Mouse (Mus musculus) liver, embryonic 12.5 days (tissue): Measurements from ENCODE around the gene Hdc. TPM values are rescaled to one million over a fixed set of nuclear protein-coding genes. Genes with fewer than 3 reads are reported as not detected.

ENCODE experiments used
- ATAC-seq: fragments of 200-750 bp; cut with Nextera tagmentation; 2 replicates; pipeline ENCODE4 v1.8.0; 2017; ENCODE audit warnings: moderate number of reproducible peaks, mild to moderate bottlenecking, moderate library complexity
- H3K27ac ChIP-seq: fragments of 300-500 bp; sonication (generic); 2 replicates; pipeline ENCODE4 v1.5.1; 2016; ENCODE audit warnings: mild to moderate bottlenecking
- H3K27me3 ChIP-seq: fragments of 300-500 bp; sonication (generic); replicated peaks from 2 replicates; pipeline ENCODE4 v1.6.1; 2016; ENCODE audit warnings: mild to moderate bottlenecking, moderate library complexity
- H3K36me3 ChIP-seq: fragments of 300-500 bp; sonication (generic); 2 replicates; pipeline ENCODE4 v1.6.1; 2016; ENCODE audit warnings: mild to moderate bottlenecking, moderate library complexity
- H3K4me1 ChIP-seq: fragments of 300-500 bp; sonication (generic); 2 replicates; pipeline ENCODE4 v1.6.1; 2016
- H3K4me2 ChIP-seq: fragments of 300-500 bp; sonication (generic); 2 replicates; pipeline ENCODE4 v1.6.1; 2016; ENCODE audit warnings: mild to moderate bottlenecking, moderate library complexity
- H3K4me3 ChIP-seq: fragments of 300-500 bp; sonication (generic); 2 replicates; pipeline ENCODE4 v1.5.1; 2016; ENCODE audit warnings: mild to moderate bottlenecking, moderate library complexity
- H3K9ac ChIP-seq: fragments of 300-500 bp; sonication (generic); 2 replicates; pipeline ENCODE4 v1.6.1; 2016; ENCODE audit warnings: mild to moderate bottlenecking, moderate library complexity
- H3K9me3 ChIP-seq: fragments of 300-500 bp; sonication (generic); replicated peaks from 2 replicates; pipeline ENCODE4 v1.6.1; 2016; ENCODE audit warnings: mild to moderate bottlenecking, moderate library complexity
- WGBS: fragments of 180-500 bp; shearing (Covaris S2); methylation state at CpG from one replicate; pipeline ENCODE4 v1.1.7; 2016; ENCODE audit not compliant: insufficient replicate concordance; 5-methylcytosine and 5-hydroxymethylcytosine counted together
- polyA plus RNA-seq: library from polyadenylated mRNA; unstranded; fragments of >200 nt; fragmentation: Nextera tagmentation; extraction: Ambion mirVana; gene quantifications from 2 replicates; pipeline ENCODE4 v1.2.1, GENCODE M21; 2016

Gene Hdc
- polyA plus RNA-seq, 1 experiment from 2014 or later = 6.1 TPM

DNA sequence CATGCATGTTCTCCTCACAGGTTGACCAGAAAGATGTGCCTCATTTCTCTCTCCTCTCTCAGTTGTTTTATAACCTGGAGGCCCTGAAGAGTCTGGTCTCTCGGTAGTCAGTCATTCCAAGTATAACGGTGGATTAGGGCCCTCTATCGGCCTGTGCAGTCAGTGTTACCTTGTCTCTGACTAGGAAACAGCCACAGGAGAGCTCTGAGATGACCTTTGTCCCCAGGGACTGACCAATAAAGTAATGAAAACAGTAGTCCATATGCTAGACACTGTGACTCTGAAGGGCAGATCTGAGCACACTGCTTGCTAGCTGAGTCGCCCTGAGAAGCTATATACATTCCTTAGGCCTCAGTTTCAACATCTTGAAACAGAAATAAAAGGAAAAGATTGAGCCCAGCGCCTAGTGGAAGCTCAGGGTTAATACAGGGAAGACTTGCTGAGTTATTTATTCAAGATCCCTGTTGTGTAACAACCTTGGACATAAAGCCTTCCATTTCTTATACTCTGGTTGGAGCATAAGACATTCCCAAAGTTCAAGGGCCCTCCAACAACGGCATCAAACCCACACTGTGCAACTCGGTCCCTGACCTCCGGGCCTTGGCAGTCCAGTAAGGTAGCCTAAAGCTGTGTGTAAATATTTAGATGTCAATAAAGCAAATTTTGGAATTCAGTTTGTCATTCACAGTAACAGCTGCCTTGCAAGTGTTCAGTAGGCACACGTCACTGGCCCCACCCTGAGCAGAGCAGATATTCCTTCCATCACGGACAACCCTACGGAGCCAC lies 43.5 kb downstream of the Hdc start:
- Histone ChIP-seq H3K4me3 (no peak overlapping the region), H3K9me3 (0 out of 2 replicates have a peak, but pooled peaks cover 4% of the 10 kb centered on the region), H3K4me1 (no peaks in the 10 kb centered on the region), H3K9ac (no peak overlapping the region), H3K27ac (no peak overlapping the region), H3K27me3 (no peaks in the 10 kb centered on the region), H3K4me2 (no peak overlapping the region), H3K36me3 (peaks cover 7% of the 10 kb centered on the region)
- ATAC-seq = peak; percentile 54
- WGBS = 65% methylated on average over 11 of the region's 11 CpGs

- H3K4me2 ChIP-seq = no peak overlapping the region
- 0 out of 2 replicates have a peak, but pooled peaks cover 6% of the 10 kb centered on the region for H3K9me3 ChIP-seq
- H3K4me1 ChIP-seq = no peaks in the 10 kb centered on the region
- H3K9ac ChIP-seq = no peak overlapping the region
- H3K27ac ChIP-seq = no peak overlapping the region
- H3K27me3 ChIP-seq = no peaks in the 10 kb centered on the region
- WGBS = 79% methylated on average over 4 of the region's 4 CpGs
- no peak overlapping the region for H3K4me3 ChIP-seq
- peaks cover 24% of the 10 kb centered on the region for H3K36me3 ChIP-seq
- no peak for ATAC-seq
Observed at GRCm38 (mm10) chr2:126572747-126573146, 46.4 kb downstream of the Hdc start.

- Histone ChIP-seq H3K9me3 (0 out of 2 replicates have a peak, but pooled peaks cover 6% of the 10 kb centered on the region), H3K36me3 (peaks cover 24% of the 10 kb centered on the region), H3K27me3 (no peaks in the 10 kb centered on the region), H3K4me3 (no peak overlapping the region), H3K27ac (no peak overlapping the region), H3K4me2 (no peak overlapping the region), H3K4me1 (no peaks in the 10 kb centered on the region), H3K9ac (no peak overlapping the region)
- ATAC-seq = no peak
- 60% methylated on average over 1 of the region's 1 CpGs for whole genome bisulfite sequencing
Observed at GRCm38 (mm10) chr2:126572163-126572562, 46.9 kb downstream of the Hdc start.

DNA sequence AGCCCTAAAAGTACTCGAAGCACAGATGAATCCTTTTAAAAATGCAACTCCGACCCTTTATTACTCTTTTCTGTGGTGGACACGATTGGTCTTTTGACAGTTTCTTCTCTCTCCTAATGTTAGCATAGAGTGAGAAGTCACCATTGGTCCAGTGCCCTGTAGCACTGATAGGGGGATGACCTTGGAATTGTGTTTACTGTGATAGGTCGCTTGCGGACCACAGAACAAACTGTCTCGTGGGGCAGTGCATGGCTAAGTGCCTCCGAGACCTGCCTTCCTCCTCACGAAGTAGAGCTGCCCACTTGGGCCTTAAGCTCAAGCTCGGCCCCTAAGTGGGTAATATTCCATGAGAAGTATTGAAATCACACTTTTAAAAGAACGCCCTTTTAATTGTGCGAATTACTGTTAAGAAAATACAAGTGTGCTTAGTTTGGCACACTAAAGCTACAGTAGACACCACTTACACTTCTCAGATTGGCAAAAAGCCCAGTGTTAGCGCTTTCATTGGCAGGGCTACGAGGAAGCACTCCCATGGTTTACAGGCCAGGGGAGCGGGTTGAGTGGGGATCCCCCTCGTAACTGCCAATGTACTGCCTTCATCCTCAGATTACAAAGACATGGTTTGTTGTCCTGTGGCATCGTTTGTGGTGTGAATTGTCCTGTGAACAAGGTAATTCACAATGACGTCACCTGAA lies 55.5 kb downstream of the Hdc start:
- Histone ChIP-seq H3K9me3 (no peaks in the 10 kb centered on the region), H3K9ac (no peak overlapping the region), H3K27me3 (no peaks in the 10 kb centered on the region), H3K27ac (no peak overlapping the region), H3K4me2 (no peak overlapping the region), H3K36me3 (peaks cover 9% of the 10 kb centered on the region; the same call in 1 of the 2 replicates), H3K4me1 (no peaks in the 10 kb centered on the region), H3K4me3 (no peak overlapping the region)
- WGBS = 68% methylated on average over 17 of the region's 17 CpGs
- ATAC-seq = no peak

GRCm38 (mm10) chr2:126560094-126560493 lies 59.0 kb downstream of the Hdc start:
- Histone ChIP-seq H3K9me3 (no peaks in the 10 kb centered on the region), H3K4me1 (no peaks in the 10 kb centered on the region), H3K27me3 (peaks cover 7% of the 10 kb centered on the region), H3K9ac (no peak overlapping the region), H3K27ac (no peak overlapping the region), H3K4me2 (no peak overlapping the region), H3K36me3 (no peaks in the 10 kb centered on the region), H3K4me3 (no peak overlapping the region)
- WGBS = 76% methylated on average over 1 of the region's 1 CpGs
- no peak for ATAC-seq

DNA sequence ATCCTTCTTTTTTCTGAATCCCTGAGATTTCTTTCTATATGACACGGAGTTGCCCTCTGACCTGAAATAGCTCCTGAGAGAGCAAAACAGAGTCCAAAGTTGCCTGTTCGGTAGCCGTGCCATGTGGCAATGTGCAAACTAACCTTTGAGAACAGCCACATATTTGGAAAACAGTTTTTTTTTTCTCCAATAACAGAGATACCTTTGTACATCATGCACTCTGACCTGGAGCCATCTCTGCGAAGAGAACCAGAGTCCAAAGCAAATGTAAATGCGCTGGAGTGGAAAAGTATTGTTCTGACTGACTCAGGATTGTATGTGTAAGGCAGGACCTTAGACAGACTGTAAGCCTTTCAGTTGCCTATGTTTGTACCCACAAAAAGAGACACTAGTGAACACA lies 63.6 kb downstream of the Hdc start:
- H3K9ac ChIP-seq = no peak overlapping the region
- peaks cover 13% of the 10 kb centered on the region for H3K4me1 ChIP-seq
- H3K4me3 ChIP-seq = no peak overlapping the region
- H3K27me3 ChIP-seq = peaks cover 52% of the 10 kb centered on the region
- H3K36me3 ChIP-seq = no peaks in the 10 kb centered on the region
- ATAC-seq = no peak
- H3K9me3 ChIP-seq = no peaks in the 10 kb centered on the region
- WGBS = 62% methylated on average over 5 of the region's 5 CpGs
- H3K27ac ChIP-seq = peak overlapping the region; percentile 23; the same call in 1 of the 2 replicates
- H3K4me2 ChIP-seq = peak overlapping the region; percentile 72

- Histone ChIP-seq H3K9me3 (no peaks in the 10 kb centered on the region), H3K36me3 (no peaks in the 10 kb centered on the region), H3K27ac (peak overlapping the region; percentile 65), H3K9ac (peak overlapping the region; percentile 48), H3K4me2 (peak overlapping the region; percentile 72), H3K27me3 (peaks cover 59% of the 10 kb centered on the region), H3K4me1 (peaks cover 13% of the 10 kb centered on the region), H3K4me3 (peak overlapping the region; percentile 57)
- WGBS = 3% methylated on average over 26 of the region's 26 CpGs
- peak; percentile 22; the same call in 1 of the 2 replicates for ATAC-seq
Observed at GRCm38 (mm10) chr2:126553291-126553639, 65.8 kb downstream of the Hdc start.

DNA sequence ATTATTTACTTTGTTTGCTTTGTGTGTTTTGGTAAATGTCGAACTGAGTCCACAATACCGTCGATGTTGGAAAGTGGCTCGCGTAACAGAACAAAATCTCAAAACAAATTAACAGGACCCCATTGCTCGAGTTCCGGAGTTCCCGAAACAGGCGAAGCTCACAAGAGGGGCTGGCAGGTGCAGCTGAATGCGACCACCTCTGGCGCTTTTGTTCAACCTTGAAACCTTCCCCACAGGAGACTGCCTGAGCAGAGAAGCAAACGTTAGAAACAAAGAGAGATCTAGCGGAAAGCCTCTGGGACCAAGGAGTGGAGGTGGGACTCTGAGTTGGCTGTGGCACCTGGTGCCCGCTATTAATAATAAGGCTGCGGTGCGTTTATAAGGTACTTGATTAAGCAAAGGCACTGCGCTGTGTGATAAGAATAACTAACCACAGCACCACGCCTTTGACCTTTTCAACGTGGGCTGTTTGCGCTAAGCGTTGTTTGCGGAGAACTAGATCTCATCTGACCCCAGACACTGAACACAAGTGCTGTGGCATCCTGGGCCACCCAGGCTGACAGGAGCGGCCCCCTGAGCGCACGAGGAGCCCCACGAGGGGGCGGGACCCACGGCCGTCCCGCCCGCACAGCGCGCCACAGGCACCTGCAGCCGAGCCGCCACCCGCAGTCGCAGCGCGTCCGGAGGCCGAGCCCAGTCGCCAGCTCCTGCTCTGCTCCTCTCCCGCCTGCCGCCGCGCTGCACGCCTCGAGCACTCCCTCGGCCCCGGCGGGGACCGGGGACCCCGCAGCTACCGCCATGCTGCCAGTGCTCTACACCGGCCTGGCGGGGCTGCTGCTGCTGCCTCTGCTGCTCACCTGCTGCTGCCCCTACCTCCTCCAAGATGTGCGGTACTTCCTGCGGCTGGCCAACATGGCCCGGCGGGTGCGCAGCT lies 66.5 kb downstream of the Hdc start, which contains the start of gene Slc27a2:
Slc27a2 (plus strand) TSS at position 51 of the 934 bp plus-strand sequence.
- Histone ChIP-seq H3K4me3 (peak within 1 kb of the TSS; percentile 57), H3K27me3 (peaks cover 59% of the 10 kb centered on the region), H3K36me3 (no peaks in the 10 kb centered on the region), H3K9ac (peak within 1 kb of the TSS; percentile 48), H3K9me3 (no peaks in the 10 kb centered on the region), H3K4me2 (peak within 1 kb of the TSS; percentile 72), H3K4me1 (peaks cover 13% of the 10 kb centered on the region), H3K27ac (peak within 1 kb of the TSS; percentile 65)
- WGBS = 2% methylated on average over 59 of the region's 61 CpGs
- ATAC-seq = peak; percentile 64

DNA sequence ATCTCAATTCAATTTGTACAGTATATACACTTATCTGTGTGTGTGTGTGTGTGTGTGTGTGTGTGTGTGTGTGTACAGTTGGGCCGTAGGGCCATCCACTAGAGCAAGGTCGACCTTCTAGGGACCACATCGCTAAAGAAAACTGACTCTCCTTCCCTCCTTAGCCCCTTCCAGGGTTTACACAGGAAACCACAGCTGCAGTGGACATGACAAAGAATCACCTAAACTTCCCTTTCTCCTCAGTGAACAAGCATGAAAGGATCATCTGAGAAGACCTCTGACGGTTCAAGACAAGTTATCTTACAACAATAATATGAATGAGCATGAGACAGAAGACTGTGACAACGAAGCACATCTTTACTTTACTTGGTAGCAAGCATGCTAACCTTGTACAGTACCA lies 67.2 kb downstream of the Hdc start:
- Histone ChIP-seq H3K4me1 (peaks cover 13% of the 10 kb centered on the region), H3K9me3 (no peaks in the 10 kb centered on the region), H3K27ac (no peak overlapping the region), H3K36me3 (no peaks in the 10 kb centered on the region), H3K27me3 (peaks cover 59% of the 10 kb centered on the region), H3K4me3 (no peak overlapping the region), H3K4me2 (no peak overlapping the region; the same call in 1 of the 2 replicates), H3K9ac (no peak overlapping the region)
- 6% methylated on average over 5 of the region's 5 CpGs for WGBS
- ATAC-seq = no peak

DNA sequence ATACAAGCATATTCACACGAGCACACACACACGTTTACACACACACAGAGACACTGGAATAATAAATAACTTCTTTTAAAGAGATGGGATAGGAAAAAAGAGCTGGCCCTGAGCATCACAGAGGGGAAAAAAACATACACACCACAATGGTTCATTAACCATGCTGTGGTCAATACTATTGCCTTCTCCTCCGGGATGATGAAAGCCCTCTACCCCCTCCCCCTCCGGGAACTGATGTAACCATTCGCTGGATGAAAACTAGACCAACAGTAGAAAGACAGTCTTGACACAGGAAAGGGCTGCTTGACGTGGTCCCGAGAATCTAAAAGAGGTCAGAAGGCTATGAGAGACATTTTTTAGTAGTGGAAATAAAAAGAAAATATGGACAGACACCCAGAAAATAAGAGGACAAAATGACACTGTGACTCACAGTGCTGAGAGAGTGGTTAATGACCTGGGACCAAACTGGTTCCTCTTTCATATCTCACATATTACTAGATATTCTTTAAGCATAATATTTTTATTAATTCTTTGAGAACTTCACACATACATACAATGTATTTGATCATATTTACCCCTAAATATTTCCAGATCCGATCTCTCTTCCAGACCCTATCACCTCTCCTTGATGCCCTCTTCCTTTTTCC lies 67.7 kb downstream of the Hdc start:
- Histone ChIP-seq H3K27me3 (peaks cover 59% of the 10 kb centered on the region), H3K9me3 (no peaks in the 10 kb centered on the region), H3K4me3 (no peak overlapping the region), H3K9ac (no peak overlapping the region), H3K36me3 (no peaks in the 10 kb centered on the region), H3K4me2 (no peak overlapping the region), H3K27ac (no peak overlapping the region), H3K4me1 (peaks cover 13% of the 10 kb centered on the region)
- 41% methylated on average over 8 of the region's 8 CpGs for WGBS
- no peak for ATAC-seq

GRCm38 (mm10) chr2:126549681-126550080 lies 69.4 kb downstream of the Hdc start:
- H3K4me1 ChIP-seq = peaks cover 13% of the 10 kb centered on the region
- no peaks in the 10 kb centered on the region for H3K9me3 ChIP-seq
- ATAC-seq = no peak
- H3K9ac ChIP-seq = no peak overlapping the region
- H3K27ac ChIP-seq = no peak overlapping the region
- H3K4me2 ChIP-seq = no peak overlapping the region
- peaks cover 48% of the 10 kb centered on the region for H3K27me3 ChIP-seq
- no peak overlapping the region for H3K4me3 ChIP-seq
- WGBS = 64% methylated on average over 7 of the region's 7 CpGs
- no peaks in the 10 kb centered on the region for H3K36me3 ChIP-seq
